Mouse (Mus musculus) mouse trophoblast stem cell (cell line): ENCODE results near the gene Cyth1.

ENCODE experiments used
- in situ Hi-C, 2 experiments: fragments of 300-500 bp; cut with MseI, MboI; formaldehyde crosslinking; loops; 2 replicates in 1 of 2; 3 replicates in 1 of 2; pipeline ENCODE4 v1.15.1; 2025

Gene Cyth1

DNA sequence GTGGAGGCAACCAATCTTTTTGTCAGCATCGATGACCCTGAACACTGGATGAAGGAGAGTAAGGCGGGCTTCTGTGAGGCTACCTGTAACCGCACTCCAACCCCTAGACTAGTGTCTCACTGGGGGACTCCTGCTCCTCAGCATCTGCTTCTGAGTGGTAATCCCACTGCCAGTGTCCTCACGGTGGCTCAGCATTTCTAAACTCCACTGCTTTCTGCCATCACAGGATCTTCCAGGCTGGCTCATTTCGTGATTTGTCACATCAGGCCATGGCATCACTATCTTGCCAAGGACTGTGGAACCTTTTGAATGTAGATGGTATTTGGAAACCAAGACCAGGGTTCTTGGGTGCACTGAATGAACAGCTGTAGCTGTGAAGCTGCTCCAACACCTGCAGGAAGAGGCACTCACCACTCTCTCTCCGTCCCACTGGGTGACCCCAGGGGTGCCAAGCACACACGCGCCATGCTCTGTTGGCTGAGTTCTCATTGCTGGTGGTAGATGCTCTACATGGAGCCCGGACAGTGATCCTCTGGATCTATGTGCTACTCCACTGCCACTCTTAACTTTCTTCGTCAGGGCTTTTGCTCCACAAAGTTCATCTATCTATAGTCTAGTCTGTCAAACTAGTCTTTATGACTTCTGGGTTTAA, 24.9 kb downstream of the Cyth1 start:
- in situ Hi-C loops: loop anchor here in 1 of 2 experiments (5.0 kb wide), 1 partner anchor 351 kb away; the partner anchor contains the start of gene Tha1

DNA sequence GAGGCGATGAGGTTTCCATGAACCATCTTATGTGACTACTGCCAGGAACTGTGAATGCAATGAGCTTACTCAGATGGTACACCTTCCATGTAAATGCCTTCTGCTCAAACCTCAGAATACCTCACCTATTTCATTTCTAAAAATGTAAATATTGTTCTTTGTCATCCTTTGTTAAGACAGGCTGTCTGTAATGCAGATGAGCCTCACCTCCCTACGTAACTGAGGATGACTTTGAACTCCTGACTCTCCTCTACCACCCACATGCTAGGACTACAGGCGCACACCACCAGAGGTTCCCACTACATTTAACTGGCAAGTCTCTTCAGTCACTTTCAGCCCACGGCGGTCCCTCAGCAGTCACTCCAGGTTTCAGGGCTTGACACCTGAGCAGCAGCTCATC, 25.5 kb downstream of the Cyth1 start:
- in situ Hi-C loops: loop anchor here in 1 of 2 experiments (5.0 kb wide), 1 partner anchor 351 kb away; the partner anchor contains the start of gene Tha1

DNA sequence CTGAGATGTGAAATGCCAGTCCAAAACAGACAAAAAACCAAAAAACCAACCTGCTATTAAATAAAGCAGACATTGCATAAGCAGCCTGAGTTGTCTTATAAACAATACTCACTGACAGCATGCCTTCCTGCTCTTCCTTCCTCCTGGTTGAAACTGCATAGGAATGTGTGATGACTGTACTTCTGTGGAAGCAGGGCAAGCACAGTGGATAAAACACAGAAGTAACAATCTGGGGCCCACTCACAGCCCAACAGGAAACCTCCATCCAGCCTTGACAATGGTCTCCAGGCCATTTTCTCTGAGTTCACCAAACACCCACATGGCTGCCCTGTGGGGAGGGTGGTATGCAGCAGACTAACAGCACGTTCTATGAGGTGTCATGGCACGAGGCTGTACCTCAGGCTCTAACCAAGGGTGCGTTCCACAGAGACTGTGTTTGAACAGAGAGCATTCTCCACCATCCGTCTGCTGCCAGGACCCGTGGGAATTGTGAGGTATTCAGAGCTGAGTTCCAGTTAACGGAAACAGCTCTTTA, 26.0 kb downstream of the Cyth1 start:
- in situ Hi-C loops: loop anchor here in 1 of 2 experiments (5.0 kb wide), 1 partner anchor 350 kb away; the partner anchor contains the start of gene Tha1

DNA sequence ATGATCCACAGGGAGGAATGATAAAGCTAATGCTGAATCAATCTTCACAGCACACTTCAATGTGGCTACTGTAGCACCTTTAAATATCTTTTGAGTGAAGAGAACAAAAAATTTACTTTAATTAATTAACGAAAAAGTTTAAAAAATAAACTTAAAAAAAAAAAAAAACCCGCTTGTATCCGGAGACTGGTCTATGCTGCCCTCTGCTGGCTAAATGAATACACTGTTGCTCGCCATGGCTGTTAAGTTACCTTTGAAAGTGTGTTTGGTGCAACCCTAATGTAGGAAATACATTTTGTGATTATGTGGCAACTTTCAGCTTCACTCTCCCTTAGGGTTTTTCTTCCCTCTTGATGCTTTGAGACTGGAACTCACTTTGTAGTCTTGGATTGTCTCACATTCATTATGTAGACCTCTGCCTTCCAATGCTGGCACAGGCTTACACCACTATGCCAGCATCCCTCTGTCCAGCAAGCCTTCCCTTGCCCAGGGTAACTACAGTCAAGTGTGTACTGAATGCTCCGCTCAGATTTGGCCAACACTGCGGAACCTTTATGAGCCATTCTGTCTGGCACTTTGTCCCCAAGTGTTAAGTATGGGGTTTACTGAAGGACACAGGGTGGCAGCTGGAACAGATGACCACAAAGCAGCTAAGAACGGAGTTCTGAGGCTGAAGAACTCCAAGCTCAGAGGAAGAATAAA, 27.7 kb downstream of the Cyth1 start:
- in situ Hi-C loops: loop anchor here in 1 of 2 experiments (5.0 kb wide), 1 partner anchor 348 kb away; the partner anchor contains the start of gene Tha1

DNA sequence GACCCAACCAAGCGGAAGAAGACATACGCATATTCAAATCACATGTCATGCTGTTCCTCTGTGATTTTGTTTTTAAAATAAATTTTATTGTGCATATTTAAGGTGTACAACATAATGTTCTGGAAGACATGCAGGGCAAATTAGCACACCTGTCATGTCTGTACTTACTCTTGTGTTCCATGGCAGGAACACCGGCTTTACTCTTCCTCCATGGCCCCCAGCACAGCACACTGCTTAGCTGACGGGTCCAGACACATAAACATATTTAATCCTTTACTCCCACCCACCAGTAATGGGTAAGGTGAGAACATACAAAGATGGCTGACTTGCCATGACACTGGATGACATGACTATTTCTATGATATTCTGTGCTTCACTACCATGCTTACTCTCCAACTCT, 29.3 kb downstream of the Cyth1 start:
- in situ Hi-C loops: loop anchor here in 1 of 2 experiments (5.0 kb wide), 1 partner anchor 117 kb away; no protein-coding TSS in a partner anchor

DNA sequence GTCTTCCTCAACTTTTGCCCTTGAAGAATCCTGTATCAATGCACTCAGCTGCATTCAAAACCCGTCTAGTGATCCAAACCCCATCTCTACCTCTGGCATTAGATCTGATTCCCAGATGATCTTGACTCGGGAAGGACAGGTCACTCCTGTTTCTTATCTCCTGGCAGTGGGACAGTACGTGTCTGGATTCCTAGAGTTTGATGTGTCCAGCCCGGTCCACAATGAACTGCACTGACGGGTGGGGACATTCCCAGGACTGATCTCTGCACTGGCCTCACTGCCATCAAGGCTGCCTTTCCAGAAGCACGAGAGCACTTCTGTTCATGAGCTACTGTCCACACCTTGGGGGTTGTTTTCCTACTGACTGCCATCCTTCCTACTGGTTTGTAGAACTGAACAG, 31.9 kb downstream of the Cyth1 start:
- in situ Hi-C loops: loop anchor here in 1 of 2 experiments (5.0 kb wide), 1 partner anchor 114 kb away; no protein-coding TSS in a partner anchor

DNA sequence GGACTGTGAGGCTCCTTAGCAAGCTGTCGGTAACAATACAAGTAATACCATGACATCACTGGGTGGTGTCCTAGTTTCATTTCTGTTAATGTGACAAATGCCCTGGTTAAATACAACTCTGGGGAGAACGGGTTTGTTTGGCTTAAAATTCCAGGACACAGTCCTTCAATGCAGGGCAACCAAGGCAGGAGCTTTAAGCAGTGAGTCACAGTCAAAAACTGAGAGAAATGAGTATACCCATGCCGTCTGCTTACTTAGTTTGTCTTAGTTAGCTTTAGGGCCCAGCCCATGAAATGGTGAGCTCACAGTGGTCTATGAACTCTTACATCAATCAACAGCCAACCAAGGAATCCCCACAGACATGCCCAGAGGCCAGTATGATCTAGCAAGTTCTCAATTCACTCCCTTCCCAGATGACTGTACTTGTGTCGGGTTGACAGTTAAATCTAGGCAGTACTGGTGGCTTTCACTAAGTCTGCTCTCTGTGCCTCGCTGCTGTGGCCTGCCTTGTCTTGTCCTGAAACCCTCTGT, 32.4 kb downstream of the Cyth1 start:
- in situ Hi-C loops: loop anchor here in 1 of 2 experiments (5.0 kb wide), 1 partner anchor 114 kb away; no protein-coding TSS in a partner anchor

DNA sequence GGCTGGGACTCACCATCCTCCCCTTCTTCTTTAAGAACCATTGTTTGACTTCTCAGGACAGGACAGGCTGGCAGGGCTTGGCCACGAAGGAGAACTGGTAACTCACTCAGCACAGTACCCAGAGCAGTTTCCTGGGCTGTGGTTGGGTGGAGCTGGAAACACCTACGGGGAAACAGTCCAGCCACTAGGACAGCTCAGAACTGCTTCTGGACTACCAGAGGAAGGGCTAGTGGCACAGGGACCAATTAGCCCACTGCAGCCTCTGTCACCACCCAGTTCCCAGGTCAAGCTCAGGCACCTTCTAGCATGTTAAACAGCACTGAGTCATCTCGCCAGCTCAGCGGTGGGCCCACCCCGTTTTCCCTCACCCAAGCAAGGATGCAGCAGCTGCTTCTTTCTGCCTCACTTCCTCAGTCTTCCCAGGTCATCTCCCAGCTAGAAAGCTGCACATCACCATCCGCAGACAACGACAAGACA, 35.7 kb downstream of the Cyth1 start:
- in situ Hi-C loops: no loop called here

DNA sequence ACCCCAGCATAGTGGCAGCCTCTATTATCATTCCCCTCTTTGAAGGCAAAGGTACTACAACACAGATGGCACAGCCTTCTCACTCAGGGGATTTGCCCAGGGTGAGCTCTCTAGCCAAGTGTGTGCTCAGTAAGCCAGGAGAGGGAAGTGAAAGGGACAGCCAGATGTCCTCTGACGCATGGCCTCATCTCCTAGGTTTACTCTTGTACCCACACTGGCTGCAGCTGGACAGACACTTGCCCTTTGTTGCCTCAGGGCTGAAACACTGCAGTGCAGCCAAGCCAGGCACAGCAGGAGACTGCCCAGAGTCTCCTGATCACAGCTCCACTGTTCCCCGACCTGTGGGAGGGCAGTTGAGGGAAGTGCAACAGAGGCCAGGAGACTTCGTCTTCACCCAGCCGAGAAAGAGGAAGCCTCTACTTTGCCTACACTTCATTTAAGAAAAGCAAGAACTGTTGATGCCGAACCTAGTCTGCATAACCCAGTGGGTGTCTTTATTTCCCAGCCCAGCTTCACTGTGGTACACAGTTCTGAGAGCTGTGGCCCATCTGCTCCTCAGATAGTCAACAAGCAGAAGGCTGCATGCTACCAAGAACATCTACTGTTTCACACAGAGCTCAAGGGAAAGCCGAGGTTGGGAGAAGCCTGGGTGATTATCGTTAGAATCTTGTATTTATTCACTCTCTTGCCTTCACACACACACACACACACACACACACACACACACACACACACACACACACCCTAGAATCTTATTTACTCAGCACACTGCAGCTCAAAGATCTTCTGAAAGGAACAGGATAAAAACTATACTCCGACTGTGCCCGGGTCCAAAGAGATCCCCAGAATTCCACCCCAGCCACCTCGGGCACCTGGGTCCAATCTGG, 36.4 kb downstream of the Cyth1 start:
- in situ Hi-C loops: no loop called here

DNA sequence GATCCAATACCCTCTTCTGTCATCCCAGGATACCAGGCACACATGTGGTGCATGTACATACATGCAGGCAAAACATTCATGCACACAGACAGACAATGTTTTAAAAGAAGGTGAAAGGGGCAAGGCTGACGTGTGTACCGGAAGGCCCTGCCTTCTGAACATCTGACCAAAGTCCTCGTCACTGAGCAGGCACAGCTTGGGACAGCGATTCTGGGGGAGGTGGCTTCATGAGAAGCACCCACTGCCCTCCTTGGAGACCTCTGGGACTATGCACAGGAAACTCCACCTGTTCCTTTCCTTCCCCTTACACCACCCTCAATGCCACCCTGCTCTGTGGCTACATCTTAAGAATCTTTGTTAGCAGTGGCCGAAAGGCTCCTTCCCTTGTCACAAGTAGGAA, 37.4 kb downstream of the Cyth1 start:
- in situ Hi-C loops: no loop called here

DNA sequence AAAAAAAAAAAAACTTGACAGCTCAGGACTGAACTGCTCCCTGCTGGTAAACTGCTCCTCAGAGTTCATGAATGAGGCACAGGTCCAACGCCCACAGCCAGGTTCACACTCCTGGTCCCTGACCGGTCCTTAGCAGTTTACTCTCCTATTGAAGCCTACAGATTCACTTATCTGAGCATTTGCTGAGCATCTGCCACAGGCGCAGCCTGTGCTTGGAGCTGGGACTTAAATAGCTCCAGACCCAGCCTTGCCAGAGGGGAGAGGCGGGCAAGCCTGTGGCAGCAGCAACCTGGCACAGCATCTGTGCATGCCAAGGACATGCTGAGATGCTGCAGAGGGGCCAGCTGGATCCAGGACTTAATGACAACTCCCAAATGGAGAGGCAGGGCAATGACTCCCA, 38.3 kb downstream of the Cyth1 start:
- in situ Hi-C loops: no loop called here

DNA sequence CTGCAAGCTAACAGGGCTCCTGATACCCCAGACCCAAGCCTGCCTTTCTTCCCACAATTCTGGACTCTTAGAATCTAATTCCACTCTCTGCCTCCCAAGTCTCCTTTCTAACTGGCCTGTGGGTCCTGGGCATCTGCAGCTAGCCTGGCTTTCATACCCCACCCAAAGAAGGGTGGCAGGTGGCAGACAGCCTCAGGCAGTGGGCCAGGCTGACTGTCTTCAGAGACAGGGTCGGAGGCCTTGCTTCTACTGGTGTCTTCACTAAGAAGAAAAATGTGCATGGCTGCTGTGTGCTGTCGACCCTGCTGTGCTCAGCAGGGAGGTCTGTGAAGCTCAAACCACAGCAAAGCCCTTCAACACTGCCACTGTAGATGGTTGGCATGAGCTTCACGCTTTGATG, 39.0 kb downstream of the Cyth1 start:
- in situ Hi-C loops: no loop called here

DNA sequence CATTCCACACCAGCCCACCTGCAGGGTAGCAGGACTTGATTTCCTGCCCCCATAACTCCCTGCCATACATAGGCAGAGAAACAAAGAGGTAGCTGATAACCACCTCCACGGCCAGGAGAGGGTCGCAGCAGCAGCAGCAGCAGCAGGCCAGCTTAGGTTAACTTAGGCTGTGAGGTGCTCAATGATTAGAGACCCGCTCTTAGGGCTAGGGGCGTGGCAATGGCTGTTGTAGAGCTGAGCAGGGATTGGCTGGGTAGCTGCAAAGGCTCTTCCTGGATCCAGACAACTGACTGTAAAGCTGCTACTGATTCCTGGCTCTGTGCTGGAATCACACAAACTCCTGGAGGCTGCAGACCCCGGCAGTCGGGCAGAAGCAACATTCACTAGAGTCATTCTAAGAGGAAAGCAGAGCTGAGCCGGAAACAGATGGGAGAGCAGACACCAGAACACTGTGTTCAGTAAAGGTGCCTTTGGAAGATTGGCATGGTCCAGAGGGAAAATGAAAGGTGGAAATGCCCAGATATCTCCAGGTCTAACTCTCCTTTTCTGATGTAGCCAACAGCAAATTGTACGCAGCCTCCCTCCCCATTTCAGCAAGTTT, 39.6 kb downstream of the Cyth1 start:
- in situ Hi-C loops: no loop called here

DNA sequence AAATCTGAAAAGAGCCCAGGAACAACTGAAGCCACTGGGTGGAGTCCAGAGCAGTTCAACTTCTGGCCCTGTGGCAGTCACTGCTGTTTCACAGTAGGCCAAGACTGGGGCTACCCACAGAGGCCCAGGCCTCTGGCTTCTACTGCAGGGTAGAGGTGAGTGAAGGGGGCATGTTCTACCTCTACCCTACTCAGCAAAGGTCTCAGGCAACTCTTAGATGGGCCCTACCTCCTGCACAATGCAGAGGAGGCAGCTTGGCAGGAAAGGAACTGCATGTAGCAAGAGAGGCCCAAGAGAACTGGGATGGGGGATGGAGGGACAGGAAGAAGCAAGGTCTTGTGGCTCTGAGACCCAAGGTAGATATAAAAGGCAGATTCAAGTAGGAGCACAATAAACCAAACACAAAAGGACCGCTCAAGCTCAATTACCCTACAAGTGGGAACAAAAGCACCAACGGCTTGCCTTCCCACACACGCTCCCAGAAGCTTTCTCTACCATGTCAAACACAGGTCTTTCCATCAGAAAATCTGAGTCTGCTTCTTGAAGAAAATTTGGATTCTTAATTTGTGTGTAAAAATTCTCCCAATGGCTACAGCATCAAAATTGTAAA, 40.9 kb downstream of the Cyth1 start:
- in situ Hi-C loops: no loop called here

DNA sequence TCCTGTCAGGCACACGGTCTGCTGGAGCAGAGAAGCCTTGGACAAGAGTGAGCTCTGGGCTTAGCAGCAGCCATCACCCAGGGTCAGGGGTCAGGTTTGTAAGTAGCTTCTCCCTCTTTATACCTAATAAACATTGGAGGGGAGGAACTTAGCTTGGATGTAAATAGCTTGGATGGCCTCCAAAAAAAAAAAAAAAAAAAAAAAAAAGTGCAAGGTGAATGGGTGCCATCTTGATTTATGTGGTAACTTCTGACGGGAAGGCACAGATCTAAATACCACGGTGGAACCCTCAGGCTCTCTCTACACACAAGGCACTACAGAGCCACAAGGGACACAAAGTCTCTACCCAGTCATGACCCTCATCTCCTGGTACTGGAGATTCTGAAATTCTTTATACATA, 42.1 kb downstream of the Cyth1 start:
- in situ Hi-C loops: no loop called here

DNA sequence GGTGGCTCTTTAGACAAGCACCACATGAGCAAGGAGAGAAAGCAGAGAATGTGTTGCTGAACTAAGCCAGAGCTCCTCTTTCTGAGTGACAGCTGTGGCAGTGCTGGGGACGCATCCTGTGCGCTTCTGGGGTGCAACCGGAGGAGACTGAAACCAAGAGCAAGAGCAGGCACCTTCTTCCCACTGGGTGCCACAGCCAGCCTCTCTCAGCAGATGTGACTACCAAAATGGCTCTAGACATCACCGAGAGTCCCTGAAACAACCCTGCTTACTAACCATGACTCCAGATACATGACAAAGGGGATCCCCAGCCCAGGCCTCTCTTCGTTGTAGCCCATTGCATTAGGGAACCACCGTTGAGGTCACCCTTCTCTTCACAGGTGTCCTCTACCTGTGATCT, 44.9 kb downstream of the Cyth1 start:
- in situ Hi-C loops: no loop called here

DNA sequence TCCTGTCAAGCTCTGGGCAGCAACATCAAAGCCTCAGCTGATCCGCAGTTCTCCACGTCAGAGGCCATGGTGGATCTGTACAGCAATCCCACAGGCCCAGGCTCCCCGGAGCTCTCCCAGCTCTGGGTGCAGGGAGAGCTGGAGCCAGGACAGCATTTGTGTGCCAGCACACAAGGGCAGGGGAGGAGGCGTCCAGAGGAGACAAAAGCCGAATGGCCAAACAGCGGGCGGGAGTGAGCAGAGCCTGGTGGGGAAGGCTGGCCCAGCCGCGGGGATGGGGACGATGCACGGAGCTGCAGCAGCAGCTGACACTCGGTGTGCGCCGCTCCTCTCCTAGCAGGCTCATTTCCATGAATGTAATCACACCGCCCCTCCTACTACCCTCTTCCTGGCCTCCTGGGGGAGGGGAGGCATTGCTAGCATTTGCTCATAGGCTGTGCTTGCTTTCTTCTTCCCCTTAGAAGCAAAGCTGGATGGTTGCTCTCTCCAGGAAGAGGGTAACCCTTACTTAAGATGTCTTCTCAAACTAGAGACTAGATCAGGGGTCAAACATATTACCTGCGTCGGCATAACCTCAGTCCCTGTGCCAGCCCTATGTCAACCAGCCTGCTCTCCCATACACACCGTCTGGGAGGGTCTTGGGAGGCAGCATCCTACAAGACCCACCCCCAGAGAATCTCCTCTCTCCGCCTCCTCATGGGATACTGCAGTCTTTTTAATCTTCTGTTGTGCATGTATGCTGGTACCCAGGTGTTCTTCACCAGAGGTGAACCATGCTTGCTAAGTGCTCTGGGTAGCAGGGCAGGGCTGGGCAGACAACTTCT, 45.8 kb downstream of the Cyth1 start:
- in situ Hi-C loops: no loop called here

DNA sequence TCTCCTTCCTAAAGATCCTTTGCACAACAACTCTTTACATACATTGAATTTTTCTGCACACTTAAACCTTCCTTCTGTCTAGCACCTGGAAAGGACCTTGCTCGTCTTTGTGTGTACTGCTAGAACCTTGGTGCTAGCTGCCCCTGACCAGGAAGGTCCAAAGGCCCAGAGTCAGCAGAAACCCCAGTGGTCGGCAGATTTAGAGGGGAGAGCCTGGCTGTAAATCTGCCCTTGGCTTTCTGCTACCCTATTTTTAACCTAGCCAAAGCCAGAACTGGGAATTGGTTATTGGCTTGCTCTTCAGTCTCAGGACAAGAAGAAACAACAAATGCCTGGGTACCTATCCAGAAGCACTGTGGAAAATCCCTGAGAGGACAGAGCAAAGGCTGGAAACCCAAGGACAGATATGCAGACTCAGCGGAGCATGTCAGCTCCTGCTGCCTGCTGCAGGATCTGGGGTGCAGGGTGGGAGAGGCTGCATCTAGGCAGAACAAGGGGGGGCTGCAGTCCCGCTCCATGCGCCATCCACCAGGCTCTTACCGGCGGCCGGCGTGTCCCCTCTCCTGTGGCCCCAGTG, 46.5 kb downstream of the Cyth1 start:
- in situ Hi-C loops: no loop called here
